Mouse (Mus musculus): ENCODE measurements around the gene Elf2.
"Not testable (repeated sequence)": the region's sequence is repeated elsewhere in the genome, so short reads cannot be mapped to it uniquely, and the experiment has no call there.

DNA sequence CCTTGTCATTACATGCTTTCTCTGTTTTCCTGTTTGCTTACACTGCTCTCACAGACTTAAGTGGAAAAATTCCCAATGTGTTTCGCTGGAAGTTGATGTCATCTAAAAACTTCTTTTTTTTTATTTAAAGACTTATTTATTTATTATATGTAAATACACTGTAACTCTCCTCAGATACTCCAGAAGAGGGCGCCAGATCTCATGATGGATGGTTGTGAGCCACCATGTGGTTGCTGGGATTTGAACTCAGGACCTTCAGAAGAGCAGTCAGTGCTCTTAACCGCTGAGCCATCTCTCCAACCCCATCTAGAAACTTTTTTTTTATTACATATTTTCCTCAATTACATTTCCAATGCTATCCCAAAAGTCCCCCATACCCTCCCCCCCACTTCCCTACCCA, 22.4 kb downstream of the Elf2 start:
- not testable (repeated sequence) for TF ChIP-seq CTCF (IDR thresholded peaks at IDR 0.05; ENCODE audit: insufficient read depth, low read length); POLR2A (IDR thresholded peaks at IDR 0.05; ENCODE audit: borderline replicate concordance, extremely low read depth, low read depth, low read length)
